18 mouse cellular contexts compared by ENCODE assay signal in the genomic region with DNA sequence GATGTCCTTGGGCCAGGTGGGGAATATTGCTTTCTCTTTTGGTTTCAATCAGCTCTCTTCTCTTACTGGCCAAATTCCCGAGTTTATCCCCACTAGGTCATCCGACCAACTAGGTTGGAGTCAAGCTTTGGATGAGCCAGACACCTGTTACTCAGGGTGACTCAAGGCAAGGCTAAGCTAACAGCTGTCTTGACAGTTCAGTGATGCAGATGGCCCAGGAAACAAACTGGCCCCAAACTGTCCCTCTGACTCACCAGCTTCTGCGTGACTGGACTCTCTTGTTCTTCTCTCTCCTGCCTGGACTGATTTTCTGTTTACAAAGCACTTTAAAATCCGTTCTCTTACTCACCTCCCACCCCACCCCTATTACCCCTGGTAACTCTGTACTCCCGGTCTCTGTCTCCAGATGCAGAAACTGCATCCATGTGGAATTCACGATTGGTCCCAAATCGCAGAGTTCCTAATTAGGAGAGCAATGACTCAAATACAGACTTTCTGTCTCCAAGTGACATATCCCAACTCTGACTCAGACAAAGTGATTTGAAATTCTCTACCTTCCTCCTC. TPM values are rescaled to one million over a fixed set of nuclear protein-coding genes. Genes with fewer than 3 reads are reported as not detected.
DNase-seq lines count a peak whose midpoint lies in the region; ATAC-seq lines count a peak whose summit lies in the region.
"Had no signal": no experiment of that assay in that cellular context is flagged by ENCODE, and none has a peak within 500 bp of the region (broad histone marks: within the 10 kb centered on the region; RNA-seq: fewer than 3 reads in every experiment).

No protein-coding gene starts in this region.

- peak; percentile 92 for DNase-seq in heart, adult 11 months
- no peak for DNase-seq in heart, postnatal 36 days
- peak; percentile 75 for DNase-seq in 3134 (ENCODE audit: extremely low read depth, insufficient read length, low spot score)
- DNase-seq in 3T3-L1 (ENCODE audit: low read depth, low spot score): peak; percentile 88
- DNase-seq in brain, adult 2 months (ENCODE audit: low read depth, low spot score): peak; percentile 58
- DNase-seq: cerebellum, adult 8-10 months; kidney, adult 2 months; kidney, postnatal 14 days; lung, embryonic 14.5 days; retina, postnatal 1 day; right cerebral cortex, postnatal 4 days; thymus, adult 18-20 months had no signal

- no peak for ATAC-seq in erythroid progenitor cell, adult 5-6 weeks (replicated peaks; ENCODE audit: low FRiP score, poor library complexity, severe bottlenecking)
- no peak for ATAC-seq in erythroblast, adult 5-6 weeks (replicated peaks; ENCODE audit: low FRiP score, poor library complexity, severe bottlenecking)
- ATAC-seq: activated CD4-positive, CD25-positive, alpha-beta regulatory T cell, adult 4 months; midbrain, embryonic 13.5 days had no signal

- intact Hi-C loops in heart, postnatal 36 days (cut with DNase I): no loop called here

RNA-seq across cellular contexts. Expression of a gene that starts 18.6 kb away (rescaled TPM):
- total RNA-seq in heart, postnatal 36 days (2021): 10 to 100 TPM; 47.8 to 52.2 TPM
- total RNA-seq in erythroid progenitor cell, adult 5-6 weeks (2015; ENCODE audit: low replicate concordance): not detected in 2 replicates
- total RNA-seq in erythroid progenitor cell, adult 5-6 weeks (2017; ENCODE audit: low replicate concordance): not detected in 2 replicates
- not detected in 2 replicates for total RNA-seq in erythroblast, adult 5-6 weeks (2015; ENCODE audit: low replicate concordance)
- total RNA-seq in erythroblast, adult 5-6 weeks (2017; ENCODE audit: low replicate concordance): 0.56 TPM in 1 of 2 replicates, not detected in the other
- total RNA-seq: hematopoietic stem cell, adult 5-6 weeks; neutrophil, adult 5-6 weeks had no signal

Comparison
In these comparisons a context has a peak if more than half of its experiments do, and no peak if none do; other contexts are left out.
1. DNase-seq: peak in heart, adult 11 months (single experiment), 3134 (single experiment), 3T3-L1 (single experiment) and brain, adult 2 months (single experiment); none in heart, postnatal 36 days (0 of 2).
2. RNA of a gene that starts 18.6 kb away (total RNA-seq): 47.8 to 52.2 TPM in heart, postnatal 36 days; not detected in erythroid progenitor cell, adult 5-6 weeks and 0.56 TPM in erythroblast, adult 5-6 weeks; every median in the first group is over 10 times any median in the second.